Mouse (Mus musculus) liver, adult (tissue): ENCODE measurements at regions not wholly inside any gene's neighbourhood (a gene's known extent, or its start where the extent isn't known, plus 50 kb on each side); places are given as distances from the start of the nearest gene placed in this dataset.

ENCODE experiments used
- GATA4 ChIP-seq: IDR thresholded peaks from 2 replicates; pipeline ENCODE4 v1.6.1; 2014; ENCODE audit warnings: mild to moderate bottlenecking, low read length; ENCODE audit not compliant: insufficient replicate concordance

DNA sequence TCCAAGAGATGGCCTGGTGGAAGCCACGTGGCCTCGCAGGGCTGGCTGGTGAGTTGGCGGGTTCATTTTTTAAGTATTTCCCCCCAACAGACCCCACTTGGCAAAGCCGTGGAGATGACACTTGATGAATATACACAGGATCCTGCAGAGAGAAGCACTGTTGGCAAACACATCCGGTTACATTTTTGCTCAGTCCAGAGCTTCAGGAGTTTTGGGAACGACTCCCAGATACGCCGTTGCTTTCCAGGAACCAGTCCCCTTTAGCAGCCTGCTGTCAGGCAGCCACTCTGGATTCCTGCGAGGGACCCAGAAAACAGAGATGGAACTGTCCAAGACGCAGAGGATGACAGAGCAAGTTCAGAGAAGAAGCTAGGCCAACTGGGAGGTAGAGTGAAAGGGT lies 105.8 kb upstream of the Ado start:
- TF ChIP-seq GATA4, result no peak

DNA sequence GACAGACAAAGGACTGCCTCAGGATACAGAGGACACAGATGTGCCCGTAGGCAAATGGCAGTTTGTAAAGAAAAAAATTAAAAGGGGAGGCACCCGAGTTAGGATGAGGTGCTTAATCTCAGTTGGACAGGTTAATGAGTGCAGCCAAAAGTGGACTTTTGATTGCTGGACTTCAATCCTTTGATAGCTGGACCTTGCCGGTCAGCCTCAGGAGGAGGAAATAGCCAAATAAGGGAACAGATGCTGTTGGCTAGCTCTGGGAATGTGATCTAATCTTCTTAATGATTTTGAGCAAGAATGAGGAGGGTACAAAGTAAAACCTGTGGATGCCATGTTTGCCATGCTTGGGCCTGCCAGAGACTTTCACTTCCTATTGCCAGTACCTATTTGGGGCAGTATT lies 103.5 kb upstream of the Ado start:
- TF ChIP-seq GATA4, result no peak

DNA sequence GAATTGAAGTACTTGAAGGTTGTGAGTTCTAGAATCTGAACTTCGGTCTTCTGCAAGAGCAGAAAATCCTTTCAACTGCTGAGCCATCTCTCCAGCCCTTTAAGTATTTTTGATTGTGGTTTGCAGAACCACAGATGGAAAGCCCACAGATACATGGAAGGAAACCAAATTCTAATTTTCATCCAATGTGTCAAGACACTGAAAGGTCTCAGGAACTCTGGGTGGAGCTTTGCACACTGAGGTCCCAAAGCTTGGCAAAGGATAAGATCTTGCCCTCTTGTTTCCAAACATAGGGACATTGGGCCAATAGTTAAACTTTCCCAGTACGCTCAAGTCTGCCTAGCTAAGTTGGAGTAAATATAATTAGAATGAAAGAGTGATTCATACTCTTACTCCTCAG lies 102.6 kb upstream of the Ado start:
- no peak for TF ChIP-seq GATA4

DNA sequence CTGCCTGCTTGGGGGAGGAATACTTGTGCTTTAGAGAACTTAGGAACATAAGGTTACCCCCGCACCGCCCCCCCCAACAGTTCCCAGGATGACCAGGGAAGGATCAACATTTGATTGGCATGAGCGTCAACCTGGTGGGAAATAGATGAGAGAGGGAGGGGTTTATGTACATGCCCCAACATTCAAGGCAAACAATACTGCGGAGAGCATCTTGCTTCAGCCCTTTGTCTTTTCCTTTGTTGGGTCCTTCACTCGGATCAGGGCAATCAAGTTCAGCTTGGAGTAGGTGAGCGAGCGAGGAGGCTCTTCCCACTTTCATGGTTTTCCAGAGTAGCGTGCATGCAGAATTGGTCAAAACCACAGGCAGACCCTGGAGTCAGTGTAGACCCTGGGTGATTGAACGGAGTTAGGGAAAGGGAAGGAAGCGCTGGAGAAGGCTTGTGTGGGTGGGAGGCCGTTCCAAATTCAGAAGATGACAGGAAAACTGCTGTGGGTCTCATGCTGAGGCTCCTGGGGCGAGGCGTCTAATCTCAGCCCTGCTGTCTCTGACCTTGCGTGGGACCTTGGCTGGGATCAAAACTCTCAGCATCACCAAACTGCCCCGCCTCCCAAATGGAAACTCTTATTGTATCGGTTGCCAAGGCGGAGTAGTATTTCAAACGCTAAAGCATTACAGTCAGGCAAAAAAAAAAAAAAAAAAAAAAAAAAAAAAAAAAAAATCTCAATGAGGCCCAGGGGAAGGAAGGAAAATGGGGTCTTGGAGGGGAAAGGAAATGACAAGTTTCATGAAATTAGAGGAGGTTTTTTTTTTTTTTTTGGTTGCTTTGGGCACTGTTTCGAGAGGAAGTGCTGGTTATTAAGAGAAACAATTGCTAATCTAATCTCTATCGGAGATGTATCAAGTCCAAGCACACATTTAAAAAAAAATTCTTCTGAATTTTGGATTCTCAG lies 99.3 kb upstream of the Ado start:
- TF ChIP-seq GATA4, result no peak

DNA sequence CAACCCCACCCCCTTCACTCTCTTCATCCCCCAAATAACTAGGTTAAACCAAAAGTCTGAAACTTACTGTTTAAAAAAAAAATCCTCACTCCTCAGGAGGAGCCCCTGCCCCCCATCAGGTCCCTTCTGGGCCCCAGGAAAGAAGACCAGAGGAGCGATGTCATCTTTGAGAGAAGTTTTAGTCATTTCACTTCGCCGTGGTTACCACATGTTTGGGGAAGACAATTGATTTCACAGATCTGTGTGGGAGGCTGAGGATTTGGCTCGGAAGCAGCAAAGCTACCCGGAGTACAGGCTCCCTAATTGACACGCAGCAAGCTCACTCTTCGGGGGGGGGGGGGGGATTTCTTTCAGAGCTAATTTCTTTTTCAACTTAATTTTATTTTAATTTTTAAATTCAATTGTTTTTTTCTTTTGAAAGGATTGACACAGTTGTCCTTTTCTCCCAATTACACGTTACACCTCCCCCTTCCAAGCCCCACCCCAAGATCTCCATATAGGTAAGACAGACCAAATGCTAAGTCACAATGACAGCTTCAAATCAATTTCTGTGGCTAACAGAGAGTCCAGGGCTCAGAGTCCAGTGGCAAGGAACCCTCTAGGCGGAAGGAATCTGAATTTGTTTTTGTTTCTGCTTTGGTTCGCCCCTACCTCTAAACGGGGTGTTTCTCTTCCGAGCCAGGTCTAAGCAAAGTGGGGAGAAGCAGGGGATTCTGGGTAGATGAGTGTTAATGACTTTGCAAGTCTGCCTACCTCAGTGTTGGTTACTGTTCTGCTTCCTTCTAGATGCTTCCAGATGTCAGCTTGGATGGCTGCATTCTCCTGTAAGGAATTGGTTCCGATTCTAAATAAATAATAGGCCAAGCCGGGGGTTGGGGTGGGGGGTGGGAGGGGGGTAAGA lies 98.2 kb upstream of the Ado start:
- TF ChIP-seq GATA4, result no peak

DNA sequence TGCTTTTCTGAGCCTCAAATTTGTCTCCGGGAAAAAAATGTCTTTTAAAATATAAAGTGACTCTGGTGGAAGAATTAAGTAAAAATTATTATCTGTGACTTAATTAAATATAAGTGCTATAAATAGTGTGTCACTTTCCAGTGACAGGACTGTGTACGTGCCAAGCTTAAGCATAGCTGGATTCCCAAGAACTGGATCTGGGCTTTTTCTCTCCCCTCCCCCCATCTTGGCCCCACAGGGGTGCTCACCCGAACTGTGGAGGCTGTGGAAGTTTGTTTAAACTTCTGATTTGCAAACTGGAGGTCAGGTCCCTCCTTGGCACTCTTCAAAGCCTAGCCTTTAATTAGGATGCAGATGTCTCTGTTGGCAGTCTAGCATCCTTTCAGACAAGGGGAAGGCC lies 97.1 kb upstream of the Ado start:
- no peak for TF ChIP-seq GATA4

DNA sequence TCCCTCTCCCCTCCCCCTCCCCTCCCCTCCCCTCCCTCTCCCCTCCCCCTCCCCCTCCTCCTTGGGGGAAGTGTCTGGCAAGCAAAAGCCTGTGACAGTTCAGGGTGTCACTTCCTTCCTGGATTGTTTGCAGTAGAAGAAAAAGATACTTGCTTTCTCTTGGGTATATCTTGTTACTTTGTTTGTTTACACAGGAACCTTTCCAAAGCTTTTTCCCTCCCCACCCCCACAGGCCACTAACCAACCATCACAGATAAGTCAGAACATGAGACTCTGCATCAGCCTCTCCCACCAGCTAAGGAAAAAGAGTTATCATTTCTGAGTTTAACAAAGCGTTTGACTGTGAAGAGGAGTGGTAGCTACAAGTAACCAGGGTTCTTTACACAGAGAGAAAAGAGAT lies 95.5 kb upstream of the Ado start:
- peak; percentile 78 for TF ChIP-seq GATA4

DNA sequence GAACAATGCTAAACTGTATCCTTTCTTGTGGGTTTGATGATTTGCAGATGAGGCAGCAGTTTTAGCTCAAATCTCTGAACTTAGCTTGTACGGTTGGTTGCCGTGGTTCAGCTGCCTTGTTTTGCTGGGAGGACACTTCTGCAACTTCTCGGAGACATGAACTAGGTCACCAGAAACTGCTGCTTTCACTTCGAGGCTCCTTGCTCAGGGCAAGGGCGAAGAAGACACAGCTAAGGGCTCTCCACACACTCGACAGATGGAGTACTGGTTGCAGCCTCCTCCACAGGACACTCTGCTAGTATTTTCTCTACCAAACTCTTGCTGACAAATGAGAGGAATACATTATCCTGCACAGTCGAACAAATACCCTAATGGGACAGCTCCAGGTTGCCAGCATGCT lies 94.9 kb upstream of the Ado start:
- TF ChIP-seq GATA4, result no peak

DNA sequence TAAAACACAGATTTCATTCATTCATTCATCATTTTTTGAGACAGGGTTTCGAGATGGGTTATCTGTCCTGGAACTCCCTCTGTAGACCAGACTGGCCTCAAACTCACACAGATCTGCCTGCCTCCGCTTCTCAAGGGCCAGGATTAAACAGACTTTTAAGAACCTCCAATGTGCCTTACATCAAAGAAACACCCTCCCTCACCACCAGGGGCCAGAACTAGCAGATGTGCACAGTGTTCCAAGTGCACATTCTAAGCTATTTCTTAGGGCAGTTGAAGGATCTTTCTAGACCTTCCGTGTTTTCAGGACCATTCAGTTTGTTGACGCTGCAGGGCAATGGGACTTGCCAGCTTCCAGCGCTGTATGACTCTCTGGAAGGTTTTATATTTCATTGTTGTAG lies 88.6 kb upstream of the Ado start:
- no peak for TF ChIP-seq GATA4

DNA sequence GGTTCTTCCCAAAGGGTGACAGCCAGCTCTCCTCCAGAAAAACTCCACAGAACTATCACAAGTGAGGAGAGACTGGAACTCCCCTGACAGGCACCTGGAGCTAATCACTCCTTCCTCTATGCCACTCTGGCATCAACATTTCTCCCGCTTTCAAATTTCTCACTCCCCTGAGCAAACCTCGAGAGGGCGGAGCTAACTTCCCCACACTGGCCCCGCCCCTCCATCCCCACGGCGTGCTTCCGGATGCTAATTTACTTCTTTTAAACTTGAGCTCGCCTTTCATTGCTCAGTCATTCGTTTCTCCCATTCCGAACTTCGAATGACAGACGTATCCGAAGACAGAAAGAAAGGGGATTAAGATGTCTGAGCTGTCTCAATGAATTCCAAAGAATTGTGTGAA lies 87.8 kb upstream of the Ado start:
- no peak for TF ChIP-seq GATA4

DNA sequence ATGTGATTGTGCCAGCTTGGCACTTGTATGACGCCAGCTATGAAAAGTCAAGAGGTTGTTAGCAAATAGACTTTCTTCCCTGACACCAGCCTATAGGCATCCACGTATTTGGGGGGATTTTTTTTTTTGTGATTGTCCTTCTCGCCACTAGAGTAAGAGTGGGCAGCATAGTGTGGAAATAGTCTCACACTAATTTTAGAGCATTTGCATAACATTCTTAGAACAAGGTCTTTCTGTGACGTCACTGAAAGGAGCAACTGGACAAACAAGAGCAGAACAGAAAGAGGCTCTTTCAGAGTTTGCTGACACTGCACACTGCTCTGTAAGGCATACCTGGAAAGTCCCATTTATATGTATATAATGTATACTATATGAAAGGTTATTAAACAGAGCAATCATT lies 86.0 kb upstream of the Ado start:
- no peak for TF ChIP-seq GATA4

DNA sequence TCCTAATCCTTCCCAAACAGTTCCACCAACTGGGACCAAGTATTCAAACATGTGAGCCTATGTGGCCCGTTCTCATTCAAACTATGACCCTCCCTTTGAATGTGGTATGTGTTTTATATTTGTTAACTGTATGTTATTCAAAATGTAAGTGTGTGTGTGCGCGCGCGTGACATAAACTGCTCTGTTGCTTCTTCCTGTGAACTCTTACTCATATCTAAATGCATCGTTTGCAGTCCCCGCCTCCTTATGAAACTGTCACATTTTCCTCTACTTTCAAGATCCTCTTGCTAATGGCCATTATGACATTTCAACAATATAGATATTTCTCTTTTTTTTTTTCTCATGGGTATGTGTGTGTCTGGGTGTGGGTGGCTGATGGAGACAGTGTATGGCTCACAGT lies 84.3 kb upstream of the Ado start:
- TF ChIP-seq GATA4, result no peak

DNA sequence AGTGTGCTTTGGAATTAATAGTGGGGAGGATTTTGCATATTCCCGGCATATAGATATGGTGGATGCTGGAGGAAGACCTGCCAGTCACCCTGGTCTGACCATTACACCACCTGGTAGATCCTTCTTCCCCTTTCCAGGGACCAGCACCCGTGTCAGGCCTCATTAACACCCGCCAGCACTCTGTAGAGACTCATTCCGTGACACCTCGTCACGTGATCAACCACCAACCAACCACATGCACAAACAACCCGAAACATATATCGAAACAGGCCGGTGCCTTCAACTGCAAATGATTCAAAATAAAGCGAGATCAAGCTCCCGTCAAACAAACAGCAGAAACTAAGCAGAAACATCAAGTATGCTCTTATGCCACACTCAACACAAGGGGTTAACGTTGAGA lies 74.6 kb upstream of the Ado start:
- no peak for TF ChIP-seq GATA4

DNA sequence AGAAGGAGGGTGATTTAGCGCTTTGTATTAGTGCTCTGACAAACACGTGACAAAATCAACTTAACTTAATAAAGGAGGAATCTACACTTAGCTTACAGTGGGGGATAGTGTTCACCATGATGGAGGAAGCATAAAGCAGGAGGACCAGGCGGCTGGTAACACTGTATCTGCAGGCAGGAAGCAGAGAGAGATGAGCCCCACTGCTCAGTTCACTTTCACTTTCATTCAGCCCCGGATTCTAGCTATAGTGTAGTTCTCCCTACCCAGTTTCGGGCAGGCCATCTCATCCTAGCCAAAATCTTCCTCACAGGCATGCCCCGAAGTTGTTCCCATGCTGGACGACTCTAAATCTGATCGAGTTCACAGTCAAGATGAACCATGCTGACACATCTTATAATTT lies 71.3 kb upstream of the Ado start:
- TF ChIP-seq GATA4, result no peak

DNA sequence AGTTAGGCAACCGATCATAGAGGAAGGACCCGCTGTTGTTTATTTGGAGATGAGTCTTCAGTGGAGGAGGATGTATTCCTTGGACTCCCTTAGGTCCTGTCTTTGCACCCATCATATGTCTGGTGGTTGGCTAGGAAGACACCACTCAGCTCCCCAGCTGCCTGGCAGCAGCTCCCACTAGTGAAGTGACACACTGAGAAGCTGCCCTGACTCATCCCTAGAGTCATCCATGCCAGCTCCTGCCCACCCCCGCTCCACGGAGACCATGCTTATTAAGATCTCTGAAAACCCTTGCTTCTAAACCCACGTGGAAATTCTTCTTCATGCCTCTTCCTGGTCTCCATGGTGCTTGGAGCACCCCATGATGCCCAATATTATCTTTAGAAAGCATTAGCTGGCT lies 69.4 kb upstream of the Ado start:
- TF ChIP-seq GATA4, result no peak

DNA sequence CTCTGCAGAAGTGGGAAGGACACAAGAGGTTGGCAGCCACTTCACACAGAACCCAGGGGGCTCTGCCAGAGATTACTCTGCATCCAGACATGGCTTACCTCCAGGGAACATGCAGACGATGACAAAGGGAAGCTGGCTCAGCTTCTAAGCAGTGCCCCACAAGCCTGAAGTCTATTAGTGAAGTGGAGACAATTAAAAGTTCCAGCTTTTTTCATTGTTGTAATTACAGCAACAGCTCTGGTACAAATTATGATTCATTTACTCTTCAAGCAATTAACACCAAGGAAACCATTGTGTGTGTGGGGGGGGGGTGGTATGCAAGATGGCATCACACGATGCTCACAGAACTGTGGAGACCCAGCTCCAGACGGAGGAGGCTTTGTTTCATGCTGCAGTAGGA lies 66.3 kb upstream of the Ado start:
- no peak for TF ChIP-seq GATA4

DNA sequence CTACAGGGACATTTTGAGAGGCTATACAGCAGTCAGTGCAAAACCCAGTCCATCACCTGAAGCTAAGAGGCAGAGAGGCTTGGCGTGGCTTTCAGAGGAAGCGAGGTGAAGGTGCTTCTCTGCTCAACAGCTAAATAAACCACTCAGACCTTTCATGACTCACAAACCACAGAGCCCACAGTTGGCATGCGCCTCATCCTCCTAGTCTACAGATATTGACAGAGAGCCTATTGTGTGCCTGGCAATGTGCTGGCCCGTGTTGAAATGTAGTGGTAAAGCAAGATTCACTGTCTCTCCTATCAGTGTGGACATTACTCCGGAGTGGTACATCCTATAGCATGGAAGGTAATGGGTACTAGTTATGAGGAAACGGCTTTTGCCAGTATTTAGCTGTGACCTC lies 61.9 kb upstream of the Ado start:
- TF ChIP-seq GATA4, result no peak

DNA sequence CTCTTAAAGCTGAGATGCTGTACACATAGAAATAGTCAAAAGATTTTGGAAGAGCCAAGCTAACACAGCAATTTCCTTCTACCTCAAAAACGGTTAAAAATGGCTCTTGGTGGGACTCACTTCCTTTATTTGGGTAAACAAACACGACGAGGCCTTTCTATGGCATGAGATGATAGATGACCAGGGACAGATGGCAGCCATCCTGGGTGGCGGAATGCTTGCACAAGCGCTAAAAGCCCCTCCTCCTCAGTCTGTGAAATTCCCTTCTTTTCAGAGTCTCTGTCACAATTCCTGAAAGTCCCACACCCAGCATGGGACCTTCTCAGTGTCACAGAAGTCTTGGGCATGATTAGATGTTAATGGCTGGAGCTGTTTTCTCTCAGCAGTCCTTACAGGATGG lies 59.3 kb upstream of the Ado start:
- TF ChIP-seq GATA4, result no peak
